Mouse (Mus musculus): ENCODE results near the gene Cnr2. TPM values are rescaled to one million over a fixed set of nuclear protein-coding genes. Genes with fewer than 3 reads are reported as not detected.

The Cnr2 gene
- polyA plus RNA-seq, 1 experiment: 0.16 TPM

DNA sequence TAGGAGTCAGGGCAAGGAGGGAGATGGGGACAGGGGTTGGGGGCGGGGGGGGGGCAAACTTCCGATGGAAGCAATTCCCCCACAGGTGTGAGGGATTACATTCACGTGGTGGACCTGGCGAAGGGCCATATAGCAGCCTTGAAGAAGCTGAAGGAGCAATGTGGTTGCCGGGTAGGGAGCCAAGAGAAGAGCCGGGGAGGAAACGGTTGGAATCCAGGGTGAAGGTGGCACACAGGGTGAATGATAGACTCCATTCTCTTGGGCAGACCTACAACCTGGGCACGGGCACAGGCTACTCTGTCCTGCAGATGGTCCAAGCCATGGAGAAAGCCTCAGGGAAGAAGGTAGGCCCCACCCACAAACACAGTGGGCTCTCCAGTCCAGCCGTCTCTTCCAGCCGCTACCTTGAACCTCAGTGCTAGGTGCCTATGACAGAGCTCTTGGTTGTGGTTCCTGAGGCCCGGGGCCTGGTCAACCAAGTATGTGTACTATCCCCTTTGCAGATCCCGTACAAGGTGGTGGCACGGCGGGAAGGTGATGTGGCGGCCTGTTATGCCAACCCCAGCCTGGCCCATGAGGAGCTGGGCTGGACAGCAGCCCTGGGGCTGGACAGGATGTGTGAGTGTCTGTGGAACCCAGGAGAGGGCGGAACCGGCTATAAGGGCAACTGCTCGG lies 72.0 kb downstream of the Cnr2 start:
- no peak overlapping the region for H3K9ac ChIP-seq (ENCODE audit: low read depth, poor library complexity, severe bottlenecking)
- peaks cover 20% of the 10 kb centered on the region; the same call in 1 of the 2 replicates for H3K36me3 ChIP-seq (ENCODE audit: control insufficient read depth, insufficient read depth, low read length, poor library complexity, severe bottlenecking)
- no peaks in the 10 kb centered on the region for H3K9me3 ChIP-seq (replicated peaks; ENCODE audit: control insufficient read depth, insufficient read depth, low read length, poor library complexity, severe bottlenecking)
- no peaks in the 10 kb centered on the region for H3K27me3 ChIP-seq (ENCODE audit: control insufficient read depth, insufficient read depth, low read length, poor library complexity, severe bottlenecking)
- no peak overlapping the region for H3K4me3 ChIP-seq (ENCODE audit: low read depth, low read length)
- TF ChIP-seq CTCF (IDR thresholded peaks at IDR 0.05; ENCODE audit: low read depth, low read length) (no peak), EP300 (IDR thresholded peaks at IDR 0.05; ENCODE audit: insufficient read depth, low read depth, low read length) (no peak), POLR2A (IDR thresholded peaks at IDR 0.05; ENCODE audit: insufficient read depth, low read length) (no peak)
- H3K27ac ChIP-seq (ENCODE audit: insufficient read depth, low read length): no peak overlapping the region
- H3K4me1 ChIP-seq (ENCODE audit: control insufficient read depth, insufficient read depth, low read length): peaks cover 3% of the 10 kb centered on the region

DNA sequence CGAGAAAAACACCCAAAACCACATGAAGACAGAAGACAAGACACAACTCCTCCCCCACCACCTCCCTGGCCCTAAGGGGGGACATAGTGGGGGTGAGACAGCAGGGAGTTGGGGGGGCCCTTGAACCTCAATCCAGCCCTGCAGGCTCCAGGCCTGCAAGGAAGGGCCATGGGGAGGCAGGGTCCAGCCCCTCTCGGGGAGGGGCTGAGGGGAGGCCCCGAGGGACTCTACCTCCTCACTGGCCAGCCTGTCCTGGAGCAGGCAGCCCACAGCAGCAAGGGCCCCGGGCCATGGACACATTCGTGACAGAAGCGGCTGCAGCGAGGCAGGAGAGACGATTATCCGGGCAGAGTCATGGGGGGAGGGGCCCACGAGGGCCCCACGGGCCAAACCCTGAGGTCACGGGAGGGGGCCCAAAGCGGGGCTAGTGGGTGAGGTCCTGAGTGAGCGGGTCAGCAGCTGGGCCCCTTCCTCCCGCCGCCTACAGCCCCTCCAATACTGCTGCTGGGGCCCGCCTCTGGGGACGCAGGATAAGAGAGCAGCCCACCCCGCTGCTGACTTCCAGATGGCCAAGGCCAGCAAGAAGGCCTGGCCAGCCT lies 73.2 kb downstream of the Cnr2 start:
- no peak overlapping the region for H3K27ac ChIP-seq (ENCODE audit: insufficient read depth, low read length)
- no peaks in the 10 kb centered on the region for H3K9me3 ChIP-seq (replicated peaks; ENCODE audit: control insufficient read depth, insufficient read depth, low read length, poor library complexity, severe bottlenecking)
- TF ChIP-seq POLR2A (IDR thresholded peaks at IDR 0.05; ENCODE audit: insufficient read depth, low read length): no peak
- TF ChIP-seq EP300 (IDR thresholded peaks at IDR 0.05; ENCODE audit: insufficient read depth, low read depth, low read length): no peak
- TF ChIP-seq CTCF (IDR thresholded peaks at IDR 0.05; ENCODE audit: low read depth, low read length): no peak
- H3K27me3 ChIP-seq (ENCODE audit: control insufficient read depth, insufficient read depth, low read length, poor library complexity, severe bottlenecking): no peaks in the 10 kb centered on the region
- H3K36me3 ChIP-seq (ENCODE audit: control insufficient read depth, insufficient read depth, low read length, poor library complexity, severe bottlenecking): peaks cover 20% of the 10 kb centered on the region; the same call in 1 of the 2 replicates
- no peak overlapping the region for H3K9ac ChIP-seq (ENCODE audit: low read depth, poor library complexity, severe bottlenecking)
- no peak overlapping the region for H3K4me3 ChIP-seq (ENCODE audit: low read depth, low read length)
- H3K4me1 ChIP-seq (ENCODE audit: control insufficient read depth, insufficient read depth, low read length): peaks cover 3% of the 10 kb centered on the region

DNA sequence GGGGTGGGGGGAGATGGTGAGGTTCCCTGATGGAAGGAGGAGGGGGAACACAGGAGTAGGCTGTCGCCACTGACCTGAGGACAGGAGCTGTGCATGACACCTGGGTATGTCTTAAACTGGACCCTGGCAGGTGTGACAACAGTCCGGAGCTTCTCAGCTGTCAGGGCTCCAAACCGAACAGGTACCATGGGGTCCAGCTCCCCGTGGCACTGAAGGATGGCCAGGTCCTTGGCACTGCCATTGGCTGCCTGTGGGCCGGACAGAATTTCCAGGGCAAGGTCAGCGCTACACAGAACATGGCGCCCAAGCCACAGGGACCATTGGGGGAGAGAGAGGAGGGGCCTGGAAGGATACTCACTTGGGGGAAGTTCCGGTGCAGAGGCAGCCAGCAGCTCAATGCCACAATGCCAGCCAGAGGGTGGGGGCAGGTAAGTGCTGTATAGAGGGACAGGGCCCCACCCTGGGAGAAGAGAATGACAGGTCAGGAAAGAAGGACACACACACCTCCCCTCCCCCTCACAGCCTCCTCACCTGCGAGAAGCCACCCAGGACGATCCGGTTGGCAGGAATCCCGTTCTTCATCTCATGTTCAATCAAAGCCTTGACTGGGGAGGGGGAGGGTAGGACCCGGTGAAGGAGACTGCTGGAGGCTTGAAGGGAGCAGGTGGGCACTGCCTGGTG lies 74.0 kb downstream of the Cnr2 start:
- Histone ChIP-seq H3K4me1 (ENCODE audit: control insufficient read depth, insufficient read depth, low read length) (peaks cover 3% of the 10 kb centered on the region), H3K36me3 (ENCODE audit: control insufficient read depth, insufficient read depth, low read length, poor library complexity, severe bottlenecking) (peaks cover 20% of the 10 kb centered on the region; the same call in 1 of the 2 replicates), H3K4me3 (ENCODE audit: low read depth, low read length) (no peak overlapping the region), H3K27me3 (ENCODE audit: control insufficient read depth, insufficient read depth, low read length, poor library complexity, severe bottlenecking) (no peaks in the 10 kb centered on the region), H3K27ac (ENCODE audit: insufficient read depth, low read length) (no peak overlapping the region), H3K9me3 (replicated peaks; ENCODE audit: control insufficient read depth, insufficient read depth, low read length, poor library complexity, severe bottlenecking) (no peaks in the 10 kb centered on the region), H3K9ac (ENCODE audit: low read depth, poor library complexity, severe bottlenecking) (no peak overlapping the region)
- TF ChIP-seq POLR2A (IDR thresholded peaks at IDR 0.05; ENCODE audit: insufficient read depth, low read length): no peak

Other genes starting within 250 kb of the Cnr2 start
- 3.8 and 3.9 TPM in 2 replicates for gene Ifnlr1, start 209.1 kb upstream of the Cnr2 start, polyA plus RNA-seq (2011; ENCODE audit: insufficient read depth, insufficient read length, low read depth, missing spikeins)
- gene Il22ra1, start 167.2 kb upstream of the Cnr2 start, polyA plus RNA-seq (2011; ENCODE audit: insufficient read depth, insufficient read length, low read depth, missing spikeins): not detected in 2 replicates
- 0.33 TPM in 1 of 2 replicates, not detected in the other for gene Myom3, start 135.7 kb upstream of the Cnr2 start, polyA plus RNA-seq (2011; ENCODE audit: insufficient read depth, insufficient read length, low read depth, missing spikeins)
- 293 and 302 TPM in 2 replicates for gene Srsf10, start 39.6 kb upstream of the Cnr2 start, polyA plus RNA-seq (2011; ENCODE audit: insufficient read depth, insufficient read length, low read depth, missing spikeins)
- gene Pnrc2, start 21.5 kb upstream of the Cnr2 start, polyA plus RNA-seq (2011; ENCODE audit: insufficient read depth, insufficient read length, low read depth, missing spikeins): 77.4 and 84.4 TPM in 2 replicates
- 46.0 and 47.2 TPM in 2 replicates for gene Fuca1, start 25.3 kb downstream of the Cnr2 start, polyA plus RNA-seq (2011; ENCODE audit: insufficient read depth, insufficient read length, low read depth, missing spikeins)
- gene Hmgcl, start 51.1 kb downstream of the Cnr2 start, polyA plus RNA-seq (2011; ENCODE audit: insufficient read depth, insufficient read length, low read depth, missing spikeins): 18.3 and 22.6 TPM in 2 replicates
- gene Gale, start 68.3 kb downstream of the Cnr2 start, polyA plus RNA-seq (2011; ENCODE audit: insufficient read depth, insufficient read length, low read depth, missing spikeins): 6.8 and 9.4 TPM in 2 replicates
- 47.4 and 52.6 TPM in 2 replicates for gene Lypla2, start 77.2 kb downstream of the Cnr2 start, polyA plus RNA-seq (2011; ENCODE audit: insufficient read depth, insufficient read length, low read depth, missing spikeins)
- gene Pithd1, start 91.9 kb downstream of the Cnr2 start, polyA plus RNA-seq (2011; ENCODE audit: insufficient read depth, insufficient read length, low read depth, missing spikeins): 40.3 and 44.9 TPM in 2 replicates
- 21.2 and 22.6 TPM in 2 replicates for gene Eloa, start 126.4 kb downstream of the Cnr2 start, polyA plus RNA-seq (2011; ENCODE audit: insufficient read depth, insufficient read length, low read depth, missing spikeins)
- 1,525 and 1,581 TPM in 2 replicates for gene Rpl11, start 158.0 kb downstream of the Cnr2 start, polyA plus RNA-seq (2011; ENCODE audit: insufficient read depth, insufficient read length, low read depth, missing spikeins)
- 9.6 and 11.0 TPM in 2 replicates for gene Id3, start 248.1 kb downstream of the Cnr2 start, polyA plus RNA-seq (2011; ENCODE audit: insufficient read depth, insufficient read length, low read depth, missing spikeins)